Comparison of ENCODE assay signal across 8 mouse cellular contexts in genomic region chr10:127195328-127196129, GRCm38 (mm10). TPM values are rescaled to one million over a fixed set of nuclear protein-coding genes. Genes with fewer than 3 reads are reported as not detected.
DNase-seq lines count a peak whose midpoint lies in the region; ATAC-seq and TF ChIP-seq lines count a peak whose summit lies in the region.

Gene Dtx3, minus strand, starts transcription at chr10:127195728.

- ATAC-seq in hindbrain, embryonic 13.5 days (ENCODE audit: low FRiP score): peak; percentile 58

- intact Hi-C loops in left cerebral cortex, postnatal 25 days (cut with DNase I): loop anchor here (1.0 kb wide), 1 partner anchor 15 kb away; no protein-coding TSS in a partner anchor

- peaks cover 57% of the 10 kb centered on the region for H3K36me3 ChIP-seq in hindbrain, embryonic 13.5 days
- peaks cover 65% of the 10 kb centered on the region for H3K36me3 ChIP-seq in midbrain, embryonic 10.5 days

- H3K4me2 ChIP-seq in hindbrain, embryonic 13.5 days: peak within 1 kb of the TSS; percentile 86

- H3K9ac ChIP-seq in hindbrain, embryonic 13.5 days: peak within 1 kb of the TSS; percentile 97

- under 1% methylated on average over 47 of the region's 47 CpGs for WGBS in lung, adult 2 months
- WGBS in hindbrain, embryonic 13.5 days: under 1% methylated on average over 44 of the region's 47 CpGs
- under 1% methylated on average over 40 of the region's 47 CpGs for WGBS in midbrain, embryonic 10.5 days

- peak; percentile 28; the same call in 1 of the 2 replicates for TF ChIP-seq POLR2A in lung, adult 2 months (IDR thresholded peaks at IDR 0.05; ENCODE audit: borderline replicate concordance, extremely low read depth, low read depth, low read length)

- no peaks in the 10 kb centered on the region for H3K27me3 ChIP-seq in hindbrain, embryonic 13.5 days
- peaks cover 10% of the 10 kb centered on the region; the same call in 1 of the 2 replicates for H3K27me3 ChIP-seq in midbrain, embryonic 10.5 days (ENCODE audit: low read depth, poor library complexity, severe bottlenecking)

- peak within 1 kb of the TSS; percentile 80 for H3K4me3 ChIP-seq in lung, adult 2 months (replicated peaks; ENCODE audit: extremely low read depth, low read depth, low read length)
- H3K4me3 ChIP-seq in hindbrain, embryonic 13.5 days: peak within 1 kb of the TSS; percentile 86
- peak within 1 kb of the TSS; percentile 97 for H3K4me3 ChIP-seq in midbrain, embryonic 10.5 days

- no peaks in the 10 kb centered on the region for H3K9me3 ChIP-seq in hindbrain, embryonic 13.5 days
- no peaks in the 10 kb centered on the region for H3K9me3 ChIP-seq in midbrain, embryonic 10.5 days (replicated peaks)

- no peak for TF ChIP-seq CTCF in lung, adult 2 months (IDR thresholded peaks at IDR 0.05; ENCODE audit: insufficient read depth, low read length)

- H3K27ac ChIP-seq in hindbrain, embryonic 13.5 days: peak within 1 kb of the TSS; percentile 94
- H3K27ac ChIP-seq in midbrain, embryonic 10.5 days (replicated peaks): peak within 1 kb of the TSS; percentile 98

- peaks cover 6% of the 10 kb centered on the region for H3K4me1 ChIP-seq in lung, adult 2 months (ENCODE audit: control insufficient read depth, insufficient read depth, low read length)
- H3K4me1 ChIP-seq in hindbrain, embryonic 13.5 days (replicated peaks): peaks cover 46% of the 10 kb centered on the region
- peaks cover 64% of the 10 kb centered on the region for H3K4me1 ChIP-seq in midbrain, embryonic 10.5 days

- DNase-seq in lung, adult 2 months: peak; percentile 45
- no peak for DNase-seq in lung, postnatal 25 days (ENCODE audit: low spot score)
- peak; percentile 79 for DNase-seq in brain, adult 2 months (ENCODE audit: low read depth, low spot score)
- peak; percentile 31 for DNase-seq in forelimb bud, embryonic 11.5 days (ENCODE audit: low read depth, low spot score)
- DNase-seq in left cerebral cortex, postnatal 25 days (ENCODE audit: low spot score in 2 of 2): peak in 1 of 2 experiments; percentile 58
- peak; percentile 78 for DNase-seq in midbrain, embryonic 10.5 days (ENCODE audit: low spot score)
- peak; percentile 54 for DNase-seq in thymus, postnatal 25 days

RNA-seq across cellular contexts. Expression of gene Dtx3, which starts in this region (rescaled TPM):
- 134 and 157 TPM in 2 replicates for polyA plus RNA-seq in lung, adult 2 months (2012; rRNA removed)
- 211 and 221 TPM in 2 replicates for polyA plus RNA-seq in hindbrain, embryonic 13.5 days (2015; fragmentation: Nextera tagmentation; extraction: Ambion mirVana)
- 100 to 1,000 TPM; 210 TPM for total RNA-seq in left cerebral cortex, postnatal 25 days (2021)
- polyA plus RNA-seq in midbrain, embryonic 10.5 days (2016; fragmentation: Nextera tagmentation; extraction: Ambion mirVana): 119 and 142 TPM in 2 replicates
